Mouse (Mus musculus) megakaryocyte, embryonic 14.5 days (primary cell): ENCODE data around the gene Ogt.

Source experiments
- FLI1 ChIP-seq: IDR thresholded peaks from 2 replicates; pipeline ENCODE4 v1.6.1; 2012; ENCODE audit warnings: low read length, inconsistent platforms, mixed read lengths
- GATA1 ChIP-seq: IDR thresholded peaks from 3 replicates; pipeline ENCODE4 v1.6.1; 2012; ENCODE audit warnings: mixed read lengths, low read length, inconsistent platforms, borderline replicate concordance

- TF ChIP-seq GATA1: no peak
- TF ChIP-seq FLI1: no peak
These were observed 80.5 kb downstream of the Ogt start for GRCm38 (mm10) chrX:101720401-101720800.
